Mouse (Mus musculus): ENCODE measurements around the gene Kcne1l. TPM values are rescaled to one million over a fixed set of nuclear protein-coding genes. Genes with fewer than 3 reads are reported as not detected.

Kcne1l gene
- polyA plus RNA-seq, 1 experiment from 2014 or later: 0.45 TPM

GRCm38 (mm10) chrX:142314307-142315024, 8.4 kb upstream of the Kcne1l start:
- WGBS (ENCODE audit: insufficient replicate concordance): 51% methylated on average over 11 of the region's 11 CpGs
- peak; percentile 77 for TF ChIP-seq CTCF (IDR thresholded peaks at IDR 0.05; ENCODE audit: low read depth)
- TF ChIP-seq EP300 (IDR thresholded peaks at IDR 0.05; ENCODE audit: low read depth): no peak
- no peaks in the 10 kb centered on the region for H3K4me1 ChIP-seq (ENCODE audit: insufficient read depth)
- no peak overlapping the region for H3K27ac ChIP-seq (ENCODE audit: low read depth)
- ATAC-seq (no peak), DNase-seq (peak; percentile 63)
- no peak overlapping the region for H3K4me3 ChIP-seq (ENCODE audit: low read depth, low read length)
- no peak overlapping the region for H3K9ac ChIP-seq (replicated peaks)
- H3K4me2 ChIP-seq (ENCODE audit: low read depth, low read length): no peak overlapping the region
- H3K36me3 ChIP-seq (replicated peaks; ENCODE audit: insufficient read depth, low read length): no peaks in the 10 kb centered on the region
- H3K27me3 ChIP-seq (ENCODE audit: insufficient read depth, low read length): no peaks in the 10 kb centered on the region
- no peaks in the 10 kb centered on the region for H3K9me3 ChIP-seq (ENCODE audit: low read length)

- Histone ChIP-seq H3K36me3 (replicated peaks; ENCODE audit: insufficient read depth, low read length) (no peaks in the 10 kb centered on the region), H3K4me3 (ENCODE audit: low read depth, low read length) (no peak overlapping the region), H3K27ac (ENCODE audit: low read depth) (no peak overlapping the region), H3K4me2 (ENCODE audit: low read depth, low read length) (no peak overlapping the region), H3K4me1 (ENCODE audit: insufficient read depth) (no peaks in the 10 kb centered on the region), H3K27me3 (ENCODE audit: insufficient read depth, low read length) (peaks cover 10% of the 10 kb centered on the region), H3K9me3 (ENCODE audit: low read length) (no peaks in the 10 kb centered on the region), H3K9ac (replicated peaks) (no peak overlapping the region)
- ATAC-seq (no peak), DNase-seq (no peak)
- WGBS (ENCODE audit: insufficient replicate concordance): 53% methylated on average over 5 of the region's 5 CpGs
- no peak for TF ChIP-seq EP300 (IDR thresholded peaks at IDR 0.05; ENCODE audit: low read depth)
These were observed 4.3 kb upstream of the Kcne1l start for GRCm38 (mm10) chrX:142310431-142310830.

GRCm38 (mm10) chrX:142305010-142305868, 855 bp downstream of the Kcne1l start:
- H3K4me1 ChIP-seq (ENCODE audit: insufficient read depth): no peaks in the 10 kb centered on the region
- no peaks in the 10 kb centered on the region for H3K9me3 ChIP-seq (ENCODE audit: low read length)
- H3K27ac ChIP-seq (ENCODE audit: low read depth): no peak overlapping the region
- H3K27me3 ChIP-seq (ENCODE audit: insufficient read depth, low read length): peaks cover 17% of the 10 kb centered on the region
- 0 out of 2 replicates have a peak overlapping the region, but pooled peaks have one; percentile 17 for H3K4me3 ChIP-seq (ENCODE audit: low read depth, low read length)
- 43% methylated on average over 33 of the region's 35 CpGs for WGBS (ENCODE audit: insufficient replicate concordance)
- no peaks in the 10 kb centered on the region for H3K36me3 ChIP-seq (replicated peaks; ENCODE audit: insufficient read depth, low read length)
- no peak for TF ChIP-seq CTCF (IDR thresholded peaks at IDR 0.05; ENCODE audit: low read depth)
- TF ChIP-seq EP300 (IDR thresholded peaks at IDR 0.05; ENCODE audit: low read depth): no peak
- no peak overlapping the region for H3K9ac ChIP-seq (replicated peaks)
- 0 out of 2 replicates have a peak overlapping the region, but pooled peaks have one; percentile 44 for H3K4me2 ChIP-seq (ENCODE audit: low read depth, low read length)
- DNase-seq: no peak
- ATAC-seq: no peak

GRCm38 (mm10) chrX:142304592-142304991, 1.5 kb downstream of the Kcne1l start:
- H3K27me3 ChIP-seq (ENCODE audit: insufficient read depth, low read length): peaks cover 17% of the 10 kb centered on the region
- H3K9me3 ChIP-seq (ENCODE audit: low read length): no peaks in the 10 kb centered on the region
- no peak for DNase-seq
- no peak overlapping the region for H3K4me2 ChIP-seq (ENCODE audit: low read depth, low read length)
- H3K36me3 ChIP-seq (replicated peaks; ENCODE audit: insufficient read depth, low read length): no peaks in the 10 kb centered on the region
- no peak for ATAC-seq
- TF ChIP-seq CTCF (IDR thresholded peaks at IDR 0.05; ENCODE audit: low read depth) (no peak), EP300 (IDR thresholded peaks at IDR 0.05; ENCODE audit: low read depth) (no peak)
- H3K4me3 ChIP-seq (ENCODE audit: low read depth, low read length): no peak overlapping the region
- no peaks in the 10 kb centered on the region for H3K4me1 ChIP-seq (ENCODE audit: insufficient read depth)
- H3K27ac ChIP-seq (ENCODE audit: low read depth): no peak overlapping the region
- no peak overlapping the region for H3K9ac ChIP-seq (replicated peaks)

GRCm38 (mm10) chrX:142303456-142303855, 2.6 kb downstream of the Kcne1l start:
- peaks cover 17% of the 10 kb centered on the region for H3K27me3 ChIP-seq (ENCODE audit: insufficient read depth, low read length)
- 27% methylated on average over 2 of the region's 2 CpGs for WGBS (ENCODE audit: insufficient replicate concordance)

GRCm38 (mm10) chrX:142285905-142286304, 20.2 kb downstream of the Kcne1l start:
- WGBS (ENCODE audit: insufficient replicate concordance): 43% methylated on average over 5 of the region's 5 CpGs
- no peak for ATAC-seq
- Histone ChIP-seq H3K27ac (ENCODE audit: low read depth) (no peak overlapping the region), H3K9ac (replicated peaks) (no peak overlapping the region), H3K36me3 (replicated peaks; ENCODE audit: insufficient read depth, low read length) (no peaks in the 10 kb centered on the region), H3K9me3 (ENCODE audit: low read length) (no peaks in the 10 kb centered on the region), H3K27me3 (ENCODE audit: insufficient read depth, low read length) (no peaks in the 10 kb centered on the region), H3K4me1 (ENCODE audit: insufficient read depth) (no peaks in the 10 kb centered on the region), H3K4me3 (ENCODE audit: low read depth, low read length) (no peak overlapping the region), H3K4me2 (ENCODE audit: low read depth, low read length) (no peak overlapping the region)
- no peak for DNase-seq
- TF ChIP-seq CTCF (IDR thresholded peaks at IDR 0.05; ENCODE audit: low read depth): no peak
- no peak for TF ChIP-seq EP300 (IDR thresholded peaks at IDR 0.05; ENCODE audit: low read depth)

More at GRCm38 (mm10) chrX:142303456-142303855, 2.6 kb downstream of the Kcne1l start:
- H3K27ac ChIP-seq (ENCODE audit: low read depth): no peak overlapping the region
- H3K4me3 ChIP-seq (ENCODE audit: low read depth, low read length): no peak overlapping the region
- no peak overlapping the region for H3K4me2 ChIP-seq (ENCODE audit: low read depth, low read length)
- ATAC-seq (no peak), DNase-seq (no peak)
- no peaks in the 10 kb centered on the region for H3K4me1 ChIP-seq (ENCODE audit: insufficient read depth)
- H3K36me3 ChIP-seq (replicated peaks; ENCODE audit: insufficient read depth, low read length): no peaks in the 10 kb centered on the region
- H3K9ac ChIP-seq (replicated peaks): no peak overlapping the region
- no peaks in the 10 kb centered on the region for H3K9me3 ChIP-seq (ENCODE audit: low read length)
- no peak for TF ChIP-seq EP300 (IDR thresholded peaks at IDR 0.05; ENCODE audit: low read depth)
- TF ChIP-seq CTCF (IDR thresholded peaks at IDR 0.05; ENCODE audit: low read depth): no peak

All from liver, postnatal 0 days (tissue).